ENCODE assay signal across 7 mouse cellular contexts in the genomic region with DNA sequence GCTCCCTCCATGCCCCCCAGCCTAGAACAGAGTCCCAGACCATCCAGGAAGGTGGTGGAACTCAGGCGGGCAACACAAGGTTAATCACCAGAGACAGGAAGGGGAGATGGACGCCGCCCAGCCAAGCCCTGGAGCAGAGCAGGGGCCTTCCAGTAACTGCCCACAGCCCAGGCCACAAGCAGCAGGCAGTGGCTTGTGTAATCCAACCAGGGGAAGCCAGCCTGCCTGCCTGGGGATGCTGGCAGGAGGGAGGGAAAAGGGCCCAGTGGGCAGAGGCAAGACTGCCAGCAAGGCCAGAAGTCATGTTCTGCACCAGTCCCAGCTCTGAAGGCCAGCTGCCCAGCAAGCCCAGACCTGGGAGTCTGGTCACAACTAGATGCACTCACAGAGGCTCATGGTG. TPM values are rescaled to one million over a fixed set of nuclear protein-coding genes. Genes with fewer than 3 reads are reported as not detected.
DNase-seq lines count a peak whose midpoint lies in the region; ATAC-seq and TF ChIP-seq lines count a peak whose summit lies in the region.

No protein-coding gene starts in this region.

- H3K9me3 ChIP-seq in limb, embryonic 12.5 days = no peaks in the 10 kb centered on the region

- H3K4me3 ChIP-seq in layer of hippocampus, adult 2 months = no peak overlapping the region
- no peak overlapping the region for H3K4me3 ChIP-seq in limb, embryonic 12.5 days (replicated peaks)
- no peak overlapping the region for H3K4me3 ChIP-seq in myocyte

- H3K4me1 ChIP-seq in limb, embryonic 12.5 days (replicated peaks) = no peaks in the 10 kb centered on the region

- WGBS in limb, embryonic 12.5 days = 70% methylated on average over 3 of the region's 3 CpGs

- no peak overlapping the region for H3ac ChIP-seq in myocyte (ENCODE audit: control insufficient read depth, insufficient read length)

- DNase-seq in layer of hippocampus, adult 2 months (ENCODE audit: low spot score in 2 of 2) = no peak
- no peak for DNase-seq in layer of hippocampus, postnatal 14 days (ENCODE audit: low spot score in 2 of 2)
- peak; percentile 27 for DNase-seq in brain, adult 2 months (ENCODE audit: low read depth, low spot score)
- no peak for DNase-seq in retina, embryonic 14.5 days (ENCODE audit: low spot score)
- DNase-seq in cerebellum, postnatal 14 days = no peak

- H3K27ac ChIP-seq in layer of hippocampus, adult 2 months = 0 out of 2 replicates have a peak overlapping the region, but pooled peaks have one; percentile 7
- 0 out of 2 replicates have a peak overlapping the region, but pooled peaks have one; percentile 17 for H3K27ac ChIP-seq in limb, embryonic 12.5 days

- no peaks in the 10 kb centered on the region for H3K27me3 ChIP-seq in limb, embryonic 12.5 days
- no peaks in the 10 kb centered on the region for H3K27me3 ChIP-seq in myocyte (ENCODE audit: control insufficient read depth, insufficient read depth, insufficient read length)

- H3K36me3 ChIP-seq in limb, embryonic 12.5 days = peaks cover 38% of the 10 kb centered on the region
- peaks cover 10% of the 10 kb centered on the region for H3K36me3 ChIP-seq in myocyte (ENCODE audit: control insufficient read depth, insufficient read depth)

- TF ChIP-seq CTCF in layer of hippocampus, adult 2 months (conservative IDR thresholded peaks at IDR 0.05) = no peak

- no peak for ATAC-seq in limb, embryonic 12.5 days (ENCODE audit: insufficient number of reproducible peaks, insufficient read depth, low FRiP score, low TSS enrichment, low read depth)

- peaks cover 39% of the 10 kb centered on the region for H3K79me2 ChIP-seq in myocyte (ENCODE audit: control insufficient read depth, insufficient read depth)

- peak overlapping the region; percentile 34; the same call in 1 of the 2 replicates for H3K9ac ChIP-seq in limb, embryonic 12.5 days (replicated peaks)

- no peak for TF ChIP-seq POLR2A in myocyte (IDR thresholded peaks at IDR 0.05; ENCODE audit: insufficient read length, low read depth)

- H3K4me2 ChIP-seq in limb, embryonic 12.5 days = no peak overlapping the region
- H3K4me2 ChIP-seq in myocyte (ENCODE audit: low read depth) = peak overlapping the region; percentile 30

TF ChIP-seq in myocyte, 11 proteins besides CTCF, POLR2A, EP300 and RAD21:
- TF ChIP-seq MYOD1 (IDR thresholded peaks at IDR 0.05; ENCODE audit: control insufficient read depth in 1 of 3, insufficient read length in 2 of 3, low read depth in 2 of 3) (peak in 2 of 3 experiments; percentile 16 to 73), MYOG (IDR thresholded peaks at IDR 0.05; ENCODE audit: control insufficient read depth in 1 of 3, insufficient read depth in 1 of 3, insufficient read length in 2 of 3, low read depth in 2 of 3) (peak in 2 of 3 experiments; percentile 24 to 84), REST (IDR thresholded peaks at IDR 0.05; ENCODE audit: insufficient read depth, insufficient read length) (no peak), SRF (IDR thresholded peaks at IDR 0.05; ENCODE audit: control insufficient read depth, insufficient read length, low read depth) (no peak), TCF3 (IDR thresholded peaks at IDR 0.05; ENCODE audit: insufficient read length, low read depth) (no peak), USF1 (IDR thresholded peaks at IDR 0.05; ENCODE audit: low read depth) (no peak), POLR2AphosphoS2 (IDR thresholded peaks at IDR 0.05; ENCODE audit: insufficient read length, low read depth) (no peak), MAX (IDR thresholded peaks at IDR 0.05; ENCODE audit: low read depth) (no peak), TCF12 (IDR thresholded peaks at IDR 0.05; ENCODE audit: insufficient read depth, poor library complexity, severe bottlenecking) (no peak)
TF ChIP-seq in myocyte: peak in this region for 2.

RNA-seq across cellular contexts. Expression of a gene that starts 18.5 kb away (rescaled TPM):
- total RNA-seq in layer of hippocampus, adult 2 months (2021) = 10 to 100 TPM; 22.4 to 23.4 TPM
- 10 to 100 TPM; 19.8 to 21.3 TPM for total RNA-seq in layer of hippocampus, postnatal 14 days (2021)
- polyA plus RNA-seq in limb, embryonic 12.5 days (2016; fragmentation: Nextera tagmentation; extraction: Ambion mirVana) = 13.9 and 14.4 TPM in 2 replicates
- polyA plus RNA-seq in myocyte (2012; fragmentation: generic; extraction: Trizol) = 44.6 TPM

RNA-seq across cellular contexts. Expression of a gene that starts 28.8 kb away (rescaled TPM):
- 10 to 100 TPM; 96.8 to 97.7 TPM for total RNA-seq in layer of hippocampus, adult 2 months (2021)
- total RNA-seq in layer of hippocampus, postnatal 14 days (2021) = 10 to 100 TPM; 89.2 to 90.7 TPM
- polyA plus RNA-seq in limb, embryonic 12.5 days (2016; fragmentation: Nextera tagmentation; extraction: Ambion mirVana) = 16.1 and 18.1 TPM in 2 replicates
- 150 TPM for polyA plus RNA-seq in myocyte (2012; fragmentation: generic; extraction: Trizol)

RNA-seq across cellular contexts. Expression of a gene that starts 39.9 kb away (rescaled TPM):
- total RNA-seq in layer of hippocampus, adult 2 months (2021) = 100 to 1,000 TPM; 440 to 464 TPM
- total RNA-seq in layer of hippocampus, postnatal 14 days (2021) = 100 to 1,000 TPM; 456 to 501 TPM
- 463 and 494 TPM in 2 replicates for polyA plus RNA-seq in limb, embryonic 12.5 days (2016; fragmentation: Nextera tagmentation; extraction: Ambion mirVana)
- 1,278 TPM for polyA plus RNA-seq in myocyte (2012; fragmentation: generic; extraction: Trizol)

RNA-seq across cellular contexts. Expression of a gene that starts 47.3 kb away (rescaled TPM):
- 10 to 100 TPM; 77.8 to 79.1 TPM for total RNA-seq in layer of hippocampus, adult 2 months (2021)
- total RNA-seq in layer of hippocampus, postnatal 14 days (2021) = 10 to 100 TPM; 74.1 to 74.3 TPM
- polyA plus RNA-seq in limb, embryonic 12.5 days (2016; fragmentation: Nextera tagmentation; extraction: Ambion mirVana) = 241 and 251 TPM in 2 replicates
- 209 TPM for polyA plus RNA-seq in myocyte (2012; fragmentation: generic; extraction: Trizol)

RNA-seq across cellular contexts. Expression of a gene that starts 51.6 kb away (rescaled TPM):
- total RNA-seq in layer of hippocampus, adult 2 months (2021) = 100 to 1,000 TPM; 332 to 344 TPM
- 100 to 1,000 TPM; 397 to 417 TPM for total RNA-seq in layer of hippocampus, postnatal 14 days (2021)
- 460 and 465 TPM in 2 replicates for polyA plus RNA-seq in limb, embryonic 12.5 days (2016; fragmentation: Nextera tagmentation; extraction: Ambion mirVana)
- 1,163 TPM for polyA plus RNA-seq in myocyte (2012; fragmentation: generic; extraction: Trizol)
